Mouse (Mus musculus): ENCODE data around the gene Rad50. TPM values are rescaled to one million over a fixed set of nuclear protein-coding genes. Genes with fewer than 3 reads are reported as not detected.

Gene Rad50
- total RNA-seq (2021) = 10 to 100 TPM; 13.0 to 13.7 TPM
- long read RNA-seq, experiment 1, full-length matches to known transcripts = 9 of 18 reads
- long read RNA-seq, experiment 1, partial matches to known transcripts = 4 of 18 reads
- long read RNA-seq, experiment 1, other reads (novel, unspliced or antisense) = 5 of 18 reads
- long read RNA-seq, experiment 2, full-length matches to known transcripts = 6 of 11 reads
- long read RNA-seq, experiment 2, partial matches to known transcripts = 4 of 11 reads
- long read RNA-seq, experiment 2, other reads (novel, unspliced or antisense) = 1 of 11 reads

DNA sequence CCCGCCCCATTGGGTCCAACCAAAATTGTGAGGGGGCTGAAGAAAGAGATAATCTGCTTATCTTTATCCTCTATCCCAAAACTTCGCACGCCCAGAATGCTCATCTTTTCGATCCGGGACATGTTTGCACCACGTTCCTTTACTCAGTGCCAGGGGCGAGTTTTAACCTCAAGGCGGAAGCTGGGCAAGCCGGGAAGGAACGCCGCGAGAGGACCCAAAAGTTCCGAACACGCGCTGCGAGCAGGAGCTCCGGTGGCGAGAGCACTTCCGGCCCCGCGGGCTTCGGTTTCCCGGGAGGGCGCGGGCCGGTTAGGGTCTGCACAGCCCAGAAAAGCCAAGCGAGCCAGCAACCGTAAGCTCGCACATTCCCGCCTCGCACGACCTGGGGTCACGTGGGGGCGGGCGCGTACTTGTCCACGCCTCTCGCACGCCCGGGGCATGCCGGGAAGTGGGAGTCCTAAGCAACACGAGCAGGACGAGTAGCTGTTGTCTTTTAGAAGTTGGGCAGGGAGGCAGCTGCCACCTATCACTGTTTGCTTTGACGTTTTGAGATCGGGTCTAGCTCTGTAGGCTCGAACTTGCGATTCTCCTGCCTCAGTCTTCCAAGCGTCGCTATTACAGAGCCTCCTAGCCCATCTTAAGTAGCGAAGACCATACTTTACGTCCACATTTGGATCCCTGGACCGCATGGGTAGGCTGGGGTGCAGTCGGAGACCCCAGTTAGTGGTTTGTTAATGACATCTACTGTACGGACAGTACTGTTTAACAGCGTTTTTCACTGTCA is at the start of gene Rad50:
TSS of gene Rad50 (minus strand) at position 386 of the 784 bp plus-strand sequence.
- TF ChIP-seq CTCF (conservative IDR thresholded peaks at IDR 0.05) = no peak

DNA sequence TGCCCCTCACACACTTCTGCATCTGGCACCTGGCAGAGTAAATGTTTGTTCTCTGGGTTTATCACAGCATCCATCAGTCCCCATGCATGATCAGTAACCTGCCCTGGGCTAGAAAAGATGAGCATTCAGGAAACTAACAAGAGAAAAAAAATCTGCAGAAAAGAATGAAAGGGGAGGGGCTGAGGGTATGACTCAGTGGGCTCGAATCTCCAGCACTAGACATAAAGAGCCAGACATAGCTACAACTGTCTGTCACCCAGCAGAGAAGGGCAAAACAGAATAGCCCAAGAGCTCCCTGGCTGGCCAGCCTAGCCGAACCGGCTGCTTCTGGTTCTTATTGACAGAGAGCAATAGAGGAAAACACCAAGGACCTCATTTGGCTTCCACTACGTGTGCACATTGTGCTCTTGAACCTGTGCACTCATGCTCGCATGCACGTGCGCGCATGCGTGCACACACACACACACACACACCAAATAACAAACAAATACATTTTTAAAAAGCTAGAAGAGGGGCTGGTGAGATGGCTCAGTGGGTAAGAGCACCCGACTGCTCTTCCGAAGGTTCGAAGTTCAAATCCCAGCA is 48.0 kb upstream of the Rad50 start:
- DNase-seq (ENCODE audit: low spot score in 2 of 2) = no peak
- H3K27ac ChIP-seq = no peak overlapping the region
- TF ChIP-seq CTCF (conservative IDR thresholded peaks at IDR 0.05) = no peak

More for the DNA sequence above, at the start of gene Rad50:
- Histone ChIP-seq H3K4me3 (peak within 1 kb of the TSS; percentile 70), H3K27ac (peak within 1 kb of the TSS; percentile 83)
- DNase-seq (ENCODE audit: low spot score in 2 of 2) = peak; percentile 90 to 91

DNA sequence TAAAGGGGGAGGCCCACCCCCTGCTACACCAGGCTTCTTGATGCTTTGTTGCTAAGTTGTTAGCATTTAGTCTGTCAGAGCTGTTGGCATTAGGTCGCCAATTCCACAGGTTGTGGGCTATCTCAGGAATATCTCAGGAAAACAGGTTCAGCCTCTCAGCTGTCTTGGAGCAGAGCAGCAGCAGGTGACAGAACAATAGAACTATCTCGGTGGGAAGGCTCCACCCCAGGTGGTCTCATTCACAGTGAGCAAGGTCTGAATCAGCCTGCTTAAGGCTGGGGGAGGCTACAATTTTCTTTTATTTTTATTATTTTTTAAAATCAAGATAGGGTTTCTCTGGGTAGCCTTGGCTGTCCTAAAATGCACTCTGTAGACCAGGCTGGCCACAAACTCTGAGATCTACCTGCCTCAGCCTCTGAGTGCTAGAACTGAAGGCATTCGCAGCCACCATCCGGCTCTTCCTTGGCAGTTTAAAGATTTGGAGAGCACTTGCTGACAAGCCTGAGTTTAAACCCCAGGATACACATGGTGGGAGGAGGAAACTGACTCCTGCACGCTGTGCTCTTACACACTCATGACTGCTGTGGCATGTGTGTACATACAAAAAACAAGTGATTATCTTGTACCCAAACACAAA is 42.7 kb upstream of the Rad50 start:
- no peak overlapping the region for H3K27ac ChIP-seq
- H3K4me3 ChIP-seq = no peak overlapping the region
- no peak for TF ChIP-seq CTCF (conservative IDR thresholded peaks at IDR 0.05)
- DNase-seq (ENCODE audit: low spot score in 2 of 2) = no peak

More for the DNA sequence above, 48.0 kb upstream of the Rad50 start:
- no peak overlapping the region for H3K4me3 ChIP-seq

DNA sequence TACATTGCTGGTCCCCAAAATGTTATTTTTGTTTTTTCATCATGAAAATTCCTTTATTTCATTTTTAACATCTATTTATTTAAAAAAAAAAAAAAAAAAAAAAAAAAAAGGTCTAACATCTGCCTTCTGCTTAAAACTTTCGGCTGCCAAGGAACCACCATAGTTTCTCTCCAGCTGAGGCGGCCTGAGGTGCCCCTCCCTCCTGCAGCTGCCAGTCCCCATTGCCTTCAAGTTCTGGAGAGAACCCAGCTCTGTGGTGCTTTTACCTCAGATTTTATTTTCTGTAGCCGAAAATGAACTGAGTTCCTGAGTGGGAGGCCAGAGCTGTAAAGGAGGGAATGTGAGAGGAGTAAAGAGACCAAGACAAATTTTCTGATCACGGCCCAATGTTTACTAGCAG is 42.2 kb upstream of the Rad50 start:
- TF ChIP-seq CTCF (conservative IDR thresholded peaks at IDR 0.05) = no peak
- Histone ChIP-seq H3K4me3 (no peak overlapping the region), H3K27ac (no peak overlapping the region)
- DNase-seq (ENCODE audit: low spot score in 2 of 2) = no peak

DNA sequence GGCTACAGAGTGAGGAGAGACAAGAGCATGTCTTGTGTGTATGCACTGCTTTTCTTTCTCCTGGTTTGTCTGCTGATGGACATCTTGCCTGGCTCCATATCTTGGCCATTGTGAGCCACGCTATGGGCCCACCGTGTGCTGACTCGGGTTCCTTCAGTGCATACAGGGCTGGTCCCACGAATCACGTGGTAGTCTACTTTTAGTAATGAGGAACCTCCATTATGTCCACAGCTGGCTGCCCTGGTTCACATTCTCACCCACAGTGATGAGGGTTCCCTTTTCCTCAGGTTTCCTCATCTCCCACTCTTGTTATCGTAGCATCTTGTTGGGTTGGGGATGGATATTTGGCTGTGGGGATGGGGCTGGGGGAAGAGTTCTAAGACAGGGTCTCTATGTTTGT is 41.5 kb upstream of the Rad50 start:
- DNase-seq (ENCODE audit: low spot score in 2 of 2) = no peak
- Histone ChIP-seq H3K27ac (no peak overlapping the region), H3K4me3 (no peak overlapping the region)
- TF ChIP-seq CTCF (conservative IDR thresholded peaks at IDR 0.05) = no peak

DNA sequence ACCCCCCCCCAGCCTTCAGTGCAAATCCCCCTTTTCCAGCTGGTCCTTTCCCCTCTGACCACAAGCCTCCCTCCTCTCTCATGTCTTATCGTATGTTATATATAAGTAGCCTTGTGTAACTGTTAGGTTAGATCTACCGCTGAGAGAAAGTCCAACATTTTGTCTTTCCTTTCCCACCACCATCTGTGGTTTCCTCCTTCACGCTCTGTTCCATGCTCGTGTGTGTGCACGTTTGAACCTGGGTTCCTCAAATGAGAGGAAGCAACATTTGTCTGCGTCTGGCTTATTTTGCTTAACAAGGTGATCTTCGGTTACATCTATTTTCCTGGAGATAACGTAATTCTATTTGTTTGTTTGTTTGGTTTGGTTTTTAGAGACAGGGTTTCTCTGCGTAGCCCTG is 40.9 kb upstream of the Rad50 start:
- TF ChIP-seq CTCF (conservative IDR thresholded peaks at IDR 0.05) = no peak
- Histone ChIP-seq H3K4me3 (no peak overlapping the region), H3K27ac (no peak overlapping the region)
- DNase-seq (ENCODE audit: low spot score in 2 of 2) = no peak

DNA sequence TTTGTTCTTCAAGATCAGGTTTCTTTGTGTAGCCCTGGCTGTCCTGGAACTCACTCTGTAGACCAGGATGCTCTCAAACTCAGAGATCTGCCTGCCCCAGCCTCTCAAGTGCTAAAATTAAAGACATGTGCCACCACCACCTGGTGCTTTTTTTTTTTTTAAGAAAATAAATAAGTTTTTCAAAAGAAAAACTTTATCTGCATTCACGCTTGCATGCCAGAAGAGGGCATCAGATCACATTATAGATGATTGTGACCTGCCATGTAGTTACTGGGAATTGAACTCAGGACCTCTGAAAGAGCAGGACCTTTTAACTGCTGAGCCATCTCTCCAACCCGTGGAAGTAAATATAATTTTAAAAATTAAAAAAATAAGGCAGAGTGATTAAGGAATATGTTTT is 38.1 kb upstream of the Rad50 start:
- DNase-seq (ENCODE audit: low spot score in 2 of 2) = no peak
- TF ChIP-seq CTCF (conservative IDR thresholded peaks at IDR 0.05) = peak; percentile 46
- no peak overlapping the region for H3K27ac ChIP-seq
- H3K4me3 ChIP-seq = no peak overlapping the region

DNA sequence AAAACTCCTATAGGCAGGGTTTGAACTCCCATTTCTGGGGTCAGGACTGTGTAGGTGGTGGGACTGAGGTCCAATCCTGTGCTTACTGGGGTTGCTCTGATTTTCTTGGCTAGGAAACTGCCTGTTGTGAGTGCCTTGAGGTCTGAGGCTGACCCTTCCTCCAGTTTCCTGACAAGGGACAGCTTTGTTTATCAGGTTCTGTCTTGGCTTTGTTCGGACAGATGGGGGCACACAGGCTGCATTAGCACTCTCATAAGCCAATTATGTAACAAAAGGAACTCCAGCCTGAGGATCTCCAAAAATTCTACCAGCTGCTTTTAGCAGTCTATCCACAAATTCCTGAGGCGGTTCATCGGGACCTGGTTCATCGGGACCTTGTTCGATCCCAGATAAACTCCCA is 35.2 kb upstream of the Rad50 start:
- Histone ChIP-seq H3K4me3 (no peak overlapping the region), H3K27ac (no peak overlapping the region)
- TF ChIP-seq CTCF (conservative IDR thresholded peaks at IDR 0.05) = peak; percentile 54
- no peak for DNase-seq (ENCODE audit: low spot score in 2 of 2)

DNA sequence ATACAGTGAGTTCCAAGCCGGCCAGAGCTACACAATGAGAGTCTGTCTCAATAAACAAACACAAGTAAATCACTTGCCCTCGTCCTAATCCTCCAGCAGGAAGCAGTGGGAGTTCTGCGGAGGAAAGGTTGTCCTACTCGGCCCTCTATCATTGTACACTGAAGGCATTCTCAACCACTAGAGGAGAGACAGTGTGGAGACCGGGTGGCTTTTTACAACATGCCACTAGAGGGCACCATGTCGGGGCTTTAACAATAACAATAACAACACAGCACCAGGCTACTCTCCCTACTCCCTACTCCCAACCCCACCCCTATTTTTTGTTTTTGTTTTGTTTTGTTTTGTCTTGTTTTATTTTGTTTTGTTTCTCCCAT is 30.4 kb upstream of the Rad50 start:
- H3K27ac ChIP-seq = peak overlapping the region; percentile 58
- DNase-seq (ENCODE audit: low spot score in 2 of 2) = peak; percentile 54 to 58
- peak; percentile 70 for TF ChIP-seq CTCF (conservative IDR thresholded peaks at IDR 0.05)
- H3K4me3 ChIP-seq = no peak overlapping the region

DNA sequence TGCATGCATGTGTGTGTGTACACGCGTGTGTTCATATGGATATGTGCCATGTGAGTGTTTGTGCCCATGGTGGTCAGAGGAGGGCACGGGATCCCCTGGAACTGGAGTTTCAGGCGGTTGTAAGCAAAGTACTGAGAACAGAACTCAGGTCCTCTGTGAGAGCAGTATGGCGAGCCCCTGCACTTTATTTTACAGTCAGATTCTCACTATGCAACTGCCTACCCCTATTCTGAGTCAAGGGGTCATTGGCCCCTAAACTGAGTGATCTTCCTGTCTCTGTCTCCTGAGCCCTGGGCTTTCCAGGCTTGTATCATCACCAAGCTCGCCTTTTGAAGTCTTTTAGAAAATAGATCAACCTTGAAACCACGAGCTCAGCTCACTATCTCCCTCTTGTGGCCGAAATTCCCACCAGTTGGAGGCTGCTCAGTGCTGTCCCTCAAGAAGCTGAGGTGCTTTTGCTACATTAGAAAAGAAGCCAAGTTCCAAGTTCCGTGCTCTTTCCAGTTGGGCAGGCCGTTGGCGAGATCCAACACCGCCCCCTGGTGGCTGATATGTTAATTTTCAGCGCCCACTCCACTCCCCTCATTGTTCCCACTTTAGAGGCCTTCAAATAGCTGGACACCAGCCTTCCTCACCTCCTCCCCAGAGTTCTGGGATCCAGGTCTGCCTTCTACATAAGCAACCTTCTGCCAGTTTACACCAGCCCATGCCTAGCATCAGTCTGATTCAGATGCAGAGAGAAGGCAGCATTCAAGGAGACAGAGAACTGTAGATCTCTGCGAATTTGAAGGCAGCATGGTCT is 29.9 kb upstream of the Rad50 start:
- DNase-seq (ENCODE audit: low spot score in 2 of 2) = peak; percentile 46 to 65
- TF ChIP-seq CTCF (conservative IDR thresholded peaks at IDR 0.05) = peak; percentile 73
- no peak overlapping the region for H3K4me3 ChIP-seq
- H3K27ac ChIP-seq = peak overlapping the region; percentile 58

DNA sequence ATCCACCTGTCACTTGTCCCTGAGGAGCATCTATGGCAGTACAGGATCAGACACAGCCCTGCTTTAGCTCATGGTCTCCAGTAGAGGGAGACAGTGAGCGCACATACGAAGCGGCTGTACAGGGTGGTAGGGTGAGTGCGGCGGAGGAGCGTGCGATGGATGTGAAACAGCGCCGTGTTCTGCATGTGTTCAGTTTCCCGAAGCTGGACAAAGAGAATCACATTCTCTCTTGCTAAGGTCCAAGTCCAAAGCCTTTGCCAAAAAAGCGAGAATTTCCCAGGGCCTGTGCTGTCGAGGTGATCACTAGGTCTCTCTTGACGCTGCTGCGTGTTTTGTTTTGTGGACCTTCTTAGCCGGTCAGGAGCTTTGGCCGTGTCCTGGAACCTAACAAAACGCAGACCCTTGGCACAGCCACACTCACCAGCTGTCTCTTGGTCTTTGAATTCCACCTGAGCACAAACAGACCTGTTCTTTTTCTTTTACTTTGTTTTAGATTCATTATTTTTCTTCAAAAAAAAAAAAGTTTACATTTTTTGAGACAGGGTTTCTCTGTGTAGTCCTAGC is 28.6 kb upstream of the Rad50 start:
- DNase-seq (ENCODE audit: low spot score in 2 of 2) = peak; percentile 67 to 70
- peak overlapping the region; percentile 39 for H3K4me3 ChIP-seq
- TF ChIP-seq CTCF (conservative IDR thresholded peaks at IDR 0.05) = peak; percentile 94
- H3K27ac ChIP-seq = no peak overlapping the region
